Mouse (Mus musculus): ENCODE data around the gene Samd4. TPM values are rescaled to one million over a fixed set of nuclear protein-coding genes. Genes with fewer than 3 reads are reported as not detected.
A peak's percentile ranks its signal among the peaks of the same experiment; 100 is the strongest.

The Samd4 gene
- polyA plus RNA-seq, 1 experiment from 2014 or later: 17.9 TPM

DNA sequence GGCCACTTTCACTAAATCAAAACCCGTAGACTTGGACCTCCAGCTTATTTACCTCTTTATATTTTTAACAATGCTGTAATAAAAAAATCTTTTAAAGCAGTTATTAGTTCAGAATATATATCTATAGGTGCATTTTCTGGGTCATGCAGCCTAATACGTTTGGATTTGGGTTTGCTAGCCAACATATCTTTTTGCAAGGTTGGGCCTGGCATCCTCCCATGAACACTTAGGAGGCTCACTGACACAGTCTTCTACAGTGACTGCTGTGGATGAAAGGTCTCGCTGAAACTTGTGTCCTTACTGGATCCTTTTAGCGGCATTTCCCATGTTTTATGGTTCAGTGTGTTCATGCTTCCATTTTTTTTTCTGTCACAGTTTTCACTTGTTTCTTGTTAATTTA is 21.6 kb downstream of the Samd4 start:
- Histone ChIP-seq H3K4me3 (no peak overlapping the region), H3K4me1 (replicated peaks) (peaks cover 32% of the 10 kb centered on the region), H3K27me3 (replicated peaks) (no peaks in the 10 kb centered on the region), H3K27ac (ENCODE audit: poor library complexity, severe bottlenecking) (no peak overlapping the region), H3K9ac (no peak overlapping the region), H3K4me2 (no peak overlapping the region), H3K36me3 (no peaks in the 10 kb centered on the region), H3K9me3 (replicated peaks) (no peaks in the 10 kb centered on the region)
- WGBS: 87% methylated on average over 4 of the region's 4 CpGs
- no peak for ATAC-seq (ENCODE audit: insufficient number of reproducible peaks, low FRiP score)

DNA sequence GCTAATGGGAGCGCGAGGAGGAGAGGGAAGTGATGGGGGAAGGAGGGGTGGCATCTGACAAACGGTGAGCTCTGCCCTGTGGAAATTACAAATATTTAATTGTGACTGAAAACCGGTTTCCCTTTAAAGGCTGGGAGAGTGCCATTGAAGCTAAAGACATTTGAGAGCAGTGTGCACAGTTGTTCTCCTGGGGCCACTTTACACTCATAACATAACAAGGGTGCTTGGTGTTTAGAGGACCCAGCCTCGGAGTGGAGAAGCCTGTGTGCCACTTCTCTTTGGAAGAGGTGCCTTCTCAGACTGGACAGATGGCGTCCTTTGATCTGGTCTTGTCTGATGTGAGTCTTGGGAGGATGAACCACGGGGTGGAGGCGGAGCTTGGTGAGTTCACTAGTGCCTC is 26.2 kb downstream of the Samd4 start:
- peaks cover 11% of the 10 kb centered on the region; the same call in 1 of the 2 replicates for H3K36me3 ChIP-seq
- 80% methylated on average over 8 of the region's 8 CpGs for WGBS
- no peak overlapping the region for H3K27ac ChIP-seq (ENCODE audit: poor library complexity, severe bottlenecking)
- H3K27me3 ChIP-seq (replicated peaks): no peaks in the 10 kb centered on the region
- H3K4me3 ChIP-seq: no peak overlapping the region
- H3K4me1 ChIP-seq (replicated peaks): peaks cover 18% of the 10 kb centered on the region
- no peaks in the 10 kb centered on the region for H3K9me3 ChIP-seq (replicated peaks)
- no peak overlapping the region for H3K9ac ChIP-seq
- no peak for ATAC-seq (ENCODE audit: insufficient number of reproducible peaks, low FRiP score)
- H3K4me2 ChIP-seq: no peak overlapping the region

DNA sequence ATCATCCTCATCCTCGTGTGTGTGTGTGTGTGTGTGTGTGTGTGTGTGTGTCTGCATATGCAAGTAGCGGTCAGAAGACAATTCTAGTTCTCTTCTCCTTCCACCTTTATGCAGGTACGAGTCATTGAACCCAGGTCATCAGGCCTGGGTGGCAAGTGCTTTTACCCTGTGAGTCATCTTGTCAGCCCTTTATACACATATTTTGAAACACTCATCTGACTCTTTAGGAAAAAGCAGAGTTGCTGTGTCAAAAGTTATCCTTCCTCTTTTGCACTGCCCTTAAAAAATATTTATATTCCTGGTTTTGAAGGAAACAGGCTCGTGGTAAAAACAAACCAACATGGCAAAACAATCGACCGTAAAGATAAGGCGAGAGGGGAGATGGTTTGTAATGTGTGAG is 29.8 kb downstream of the Samd4 start:
- WGBS: 64% methylated on average over 7 of the region's 7 CpGs
- Histone ChIP-seq H3K4me3 (no peak overlapping the region), H3K9me3 (replicated peaks) (no peaks in the 10 kb centered on the region), H3K36me3 (peaks cover 11% of the 10 kb centered on the region; the same call in 1 of the 2 replicates), H3K9ac (no peak overlapping the region), H3K4me1 (replicated peaks) (peaks cover 31% of the 10 kb centered on the region), H3K27me3 (replicated peaks) (no peaks in the 10 kb centered on the region), H3K27ac (ENCODE audit: poor library complexity, severe bottlenecking) (no peak overlapping the region), H3K4me2 (no peak overlapping the region)
- no peak for ATAC-seq (ENCODE audit: insufficient number of reproducible peaks, low FRiP score)

DNA sequence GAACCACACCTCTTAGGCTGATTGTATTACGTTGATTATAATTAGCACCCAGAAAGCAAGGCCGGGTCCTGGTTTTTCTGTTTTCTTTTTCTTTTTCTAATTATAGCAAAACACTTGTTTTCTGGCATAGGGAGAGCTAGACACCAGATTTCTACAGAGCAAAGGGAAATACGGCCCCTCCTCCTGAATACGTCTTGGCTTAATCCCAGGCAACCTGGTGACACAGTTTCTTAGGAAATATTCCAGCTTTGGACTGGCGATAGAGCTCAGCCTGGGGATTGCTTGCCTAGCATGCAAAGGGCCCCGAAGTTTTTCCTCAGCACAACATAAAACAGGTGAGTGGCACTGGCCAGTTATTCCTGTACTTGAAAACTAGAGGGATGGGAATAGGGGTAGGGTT is 31.7 kb downstream of the Samd4 start:
- Histone ChIP-seq H3K36me3 (peaks cover 11% of the 10 kb centered on the region; the same call in 1 of the 2 replicates), H3K4me3 (no peak overlapping the region), H3K9me3 (replicated peaks) (no peaks in the 10 kb centered on the region), H3K4me1 (replicated peaks) (peaks cover 32% of the 10 kb centered on the region), H3K27me3 (replicated peaks) (no peaks in the 10 kb centered on the region), H3K27ac (ENCODE audit: poor library complexity, severe bottlenecking) (no peak overlapping the region), H3K9ac (no peak overlapping the region), H3K4me2 (no peak overlapping the region)
- no peak for ATAC-seq (ENCODE audit: insufficient number of reproducible peaks, low FRiP score)
- 68% methylated on average over 6 of the region's 6 CpGs for WGBS

DNA sequence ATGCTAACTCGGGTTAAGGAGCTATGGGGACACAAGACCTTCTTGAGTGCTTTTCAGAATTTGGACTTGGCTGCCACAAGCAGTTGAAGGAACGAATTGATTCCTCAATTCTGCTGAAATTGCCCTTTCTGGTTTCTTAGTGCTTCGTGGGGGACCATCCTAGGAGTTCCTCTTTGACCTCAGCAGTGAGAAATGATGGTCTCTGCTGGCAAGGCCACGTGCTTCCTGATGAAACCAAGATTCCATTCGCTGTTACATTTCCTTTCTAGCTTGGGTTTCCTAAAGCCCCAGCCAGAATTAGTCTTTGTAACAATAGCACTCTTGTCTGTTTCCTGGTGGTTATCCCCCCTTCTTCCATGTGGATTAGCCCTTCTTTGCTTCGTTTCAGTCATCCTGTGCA is 32.9 kb downstream of the Samd4 start:
- Histone ChIP-seq H3K9me3 (replicated peaks) (no peaks in the 10 kb centered on the region), H3K27me3 (replicated peaks) (no peaks in the 10 kb centered on the region), H3K36me3 (peaks cover 6% of the 10 kb centered on the region; the same call in 1 of the 2 replicates), H3K4me2 (no peak overlapping the region), H3K9ac (no peak overlapping the region), H3K4me3 (no peak overlapping the region), H3K27ac (ENCODE audit: poor library complexity, severe bottlenecking) (no peak overlapping the region), H3K4me1 (replicated peaks) (peaks cover 41% of the 10 kb centered on the region)
- no peak for ATAC-seq (ENCODE audit: insufficient number of reproducible peaks, low FRiP score)
- 57% methylated on average over 6 of the region's 6 CpGs for WGBS

DNA sequence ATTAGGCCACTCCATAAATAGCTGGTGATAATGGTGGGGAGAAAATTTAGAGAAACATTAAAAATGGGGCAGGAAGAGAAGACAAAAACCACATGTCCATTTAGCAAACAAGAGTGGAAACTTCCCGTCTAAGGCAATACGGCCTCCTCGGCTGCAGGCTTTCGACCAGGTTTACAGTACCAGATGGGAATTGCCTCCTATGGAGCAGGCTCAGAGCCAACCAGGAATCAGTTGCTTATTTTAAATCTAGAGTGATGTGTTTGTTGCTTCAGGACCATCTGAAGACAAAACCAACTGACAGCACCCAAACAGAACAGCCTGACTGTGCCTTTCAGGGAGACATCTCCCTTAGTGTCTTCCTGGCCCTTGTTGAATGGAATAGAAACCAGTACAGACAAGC is 33.9 kb downstream of the Samd4 start:
- Histone ChIP-seq H3K9ac (no peak overlapping the region), H3K27ac (ENCODE audit: poor library complexity, severe bottlenecking) (no peak overlapping the region), H3K36me3 (no peaks in the 10 kb centered on the region), H3K4me2 (no peak overlapping the region), H3K4me1 (replicated peaks) (peaks cover 46% of the 10 kb centered on the region), H3K4me3 (no peak overlapping the region), H3K9me3 (replicated peaks) (no peaks in the 10 kb centered on the region), H3K27me3 (replicated peaks) (no peaks in the 10 kb centered on the region)
- 83% methylated on average over 4 of the region's 4 CpGs for WGBS
- no peak for ATAC-seq (ENCODE audit: insufficient number of reproducible peaks, low FRiP score)

DNA sequence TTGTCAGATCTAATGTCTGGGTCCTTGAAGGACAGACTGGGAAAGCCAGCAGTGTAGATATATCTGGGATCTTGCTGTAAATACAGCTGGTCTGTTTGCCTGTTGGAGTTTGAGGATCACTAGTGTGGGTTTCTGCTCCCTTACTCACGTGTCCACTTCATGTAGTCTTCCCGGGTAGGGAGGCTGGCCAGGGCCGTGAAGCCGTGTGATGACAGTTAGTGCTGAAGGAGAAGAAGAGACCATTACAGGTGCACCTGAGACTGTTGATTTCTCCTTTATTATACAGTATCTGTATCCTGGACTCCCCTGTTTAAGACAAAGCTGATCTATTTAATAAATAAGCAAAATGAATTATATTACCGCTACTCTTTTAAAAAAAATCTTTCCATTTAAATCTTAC is 34.5 kb downstream of the Samd4 start:
- Histone ChIP-seq H3K27me3 (replicated peaks) (no peaks in the 10 kb centered on the region), H3K4me1 (replicated peaks) (peaks cover 52% of the 10 kb centered on the region), H3K36me3 (no peaks in the 10 kb centered on the region), H3K4me3 (no peak overlapping the region), H3K9ac (no peak overlapping the region), H3K9me3 (replicated peaks) (no peaks in the 10 kb centered on the region), H3K4me2 (no peak overlapping the region), H3K27ac (ENCODE audit: poor library complexity, severe bottlenecking) (no peak overlapping the region)
- no peak for ATAC-seq (ENCODE audit: insufficient number of reproducible peaks, low FRiP score)
- 83% methylated on average over 5 of the region's 5 CpGs for WGBS

DNA sequence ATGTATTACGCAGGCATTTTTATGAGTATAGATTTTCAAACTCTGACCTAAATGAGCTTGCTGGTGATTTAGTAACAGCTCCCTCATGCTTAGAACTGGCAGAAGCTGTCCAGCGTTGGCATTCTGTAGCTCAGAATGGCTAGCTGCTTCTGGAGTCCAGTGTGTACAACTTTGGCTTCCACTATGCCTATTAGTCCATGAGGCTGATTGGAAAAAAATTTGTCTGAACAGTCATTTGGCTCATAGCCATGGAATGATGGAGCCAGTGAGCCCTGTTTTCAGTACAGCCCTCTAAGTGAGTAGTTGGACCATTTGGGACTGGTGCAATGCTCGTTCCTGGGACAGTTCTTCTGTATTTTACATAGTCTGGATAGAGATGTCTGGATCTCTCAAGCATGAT is 34.9 kb downstream of the Samd4 start:
- no peak for ATAC-seq (ENCODE audit: insufficient number of reproducible peaks, low FRiP score)
- no peaks in the 10 kb centered on the region for H3K27me3 ChIP-seq (replicated peaks)
- no peaks in the 10 kb centered on the region for H3K9me3 ChIP-seq (replicated peaks)
- H3K36me3 ChIP-seq: no peaks in the 10 kb centered on the region
- no peak overlapping the region for H3K27ac ChIP-seq (ENCODE audit: poor library complexity, severe bottlenecking)
- H3K4me2 ChIP-seq: no peak overlapping the region
- H3K9ac ChIP-seq: no peak overlapping the region
- no peak overlapping the region for H3K4me3 ChIP-seq
- 85% methylated on average over 3 of the region's 3 CpGs for WGBS
- peaks cover 56% of the 10 kb centered on the region for H3K4me1 ChIP-seq (replicated peaks)

DNA sequence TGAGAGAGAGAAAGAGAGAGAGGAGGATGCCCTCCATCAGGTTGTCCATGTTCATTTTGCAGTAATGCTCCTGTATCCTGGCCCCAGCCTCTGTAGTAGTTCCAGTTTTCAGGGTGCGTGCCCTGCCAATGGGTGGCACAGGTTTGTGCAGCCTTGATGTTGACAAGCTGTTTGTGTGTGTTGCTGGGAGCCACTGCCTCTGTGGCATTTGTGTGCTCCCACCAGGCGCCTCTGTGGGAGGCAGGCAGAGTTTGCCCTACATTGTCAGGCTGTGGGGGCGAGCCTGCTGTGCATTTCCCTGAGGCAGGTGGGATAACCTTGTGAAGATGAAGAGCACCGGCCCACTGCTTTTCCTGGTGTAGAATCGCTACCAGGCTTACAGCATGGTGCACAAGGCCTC is 37.8 kb downstream of the Samd4 start:
- 0 out of 2 replicates have a peak, but pooled peaks cover 7% of the 10 kb centered on the region for H3K36me3 ChIP-seq
- no peak overlapping the region for H3K4me3 ChIP-seq
- H3K27ac ChIP-seq (ENCODE audit: poor library complexity, severe bottlenecking): no peak overlapping the region
- peaks cover 65% of the 10 kb centered on the region for H3K4me1 ChIP-seq (replicated peaks)
- H3K4me2 ChIP-seq: no peak overlapping the region
- ATAC-seq (ENCODE audit: insufficient number of reproducible peaks, low FRiP score): no peak
- no peaks in the 10 kb centered on the region for H3K27me3 ChIP-seq (replicated peaks)
- 70% methylated on average over 5 of the region's 5 CpGs for WGBS
- H3K9ac ChIP-seq: peak overlapping the region; percentile 38; the same call in 1 of the 2 replicates
- no peaks in the 10 kb centered on the region for H3K9me3 ChIP-seq (replicated peaks)

DNA sequence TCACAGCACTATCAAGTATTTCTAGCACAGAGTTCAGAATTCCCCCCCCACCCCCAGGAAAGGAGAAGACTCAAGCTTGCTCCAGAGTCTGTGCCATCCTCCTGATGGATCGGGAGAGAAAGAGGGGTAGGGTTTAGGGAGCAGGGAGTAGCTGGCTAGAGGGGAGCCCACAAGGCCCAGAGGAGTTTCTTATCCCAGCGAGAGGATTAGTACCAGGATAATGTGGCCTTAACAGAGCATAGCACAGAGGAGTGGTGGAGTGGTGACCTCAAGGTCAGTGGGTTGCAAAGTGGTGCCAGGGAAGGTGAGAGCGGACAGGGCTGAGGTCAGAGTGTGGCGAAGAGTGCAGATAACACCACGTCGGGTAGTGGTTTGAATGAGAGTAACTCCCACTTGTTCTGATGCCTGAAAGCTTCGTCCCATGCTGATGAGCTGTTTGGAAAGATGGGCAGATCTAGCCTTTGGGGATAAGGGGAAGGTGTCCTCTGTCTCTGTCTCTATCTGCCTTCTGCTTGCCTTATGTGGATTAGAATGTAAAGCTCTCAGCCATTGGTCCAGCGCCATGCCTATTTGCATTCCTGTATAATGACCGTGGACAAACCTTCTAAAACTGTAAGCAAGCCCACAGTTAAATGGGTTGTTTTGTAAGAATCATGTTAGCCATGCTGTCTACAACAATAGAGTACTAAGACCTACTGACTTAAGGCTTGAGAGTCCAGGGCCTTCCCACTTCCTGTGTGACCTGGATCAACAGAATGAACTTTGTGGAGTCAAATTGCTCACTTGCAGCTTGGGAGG is 38.7 kb downstream of the Samd4 start:
- no peak overlapping the region for H3K4me3 ChIP-seq
- no peak overlapping the region for H3K27ac ChIP-seq (ENCODE audit: poor library complexity, severe bottlenecking)
- H3K4me2 ChIP-seq: no peak overlapping the region
- no peak overlapping the region for H3K9ac ChIP-seq
- H3K9me3 ChIP-seq (replicated peaks): no peaks in the 10 kb centered on the region
- peaks cover 56% of the 10 kb centered on the region for H3K4me1 ChIP-seq (replicated peaks)
- H3K27me3 ChIP-seq (replicated peaks): no peaks in the 10 kb centered on the region
- 45% methylated on average over 9 of the region's 9 CpGs for WGBS
- 0 out of 2 replicates have a peak, but pooled peaks cover 8% of the 10 kb centered on the region for H3K36me3 ChIP-seq
- 0 out of 2 replicates have a peak, but pooled peaks have one; percentile 18 for ATAC-seq (ENCODE audit: insufficient number of reproducible peaks, low FRiP score)

DNA sequence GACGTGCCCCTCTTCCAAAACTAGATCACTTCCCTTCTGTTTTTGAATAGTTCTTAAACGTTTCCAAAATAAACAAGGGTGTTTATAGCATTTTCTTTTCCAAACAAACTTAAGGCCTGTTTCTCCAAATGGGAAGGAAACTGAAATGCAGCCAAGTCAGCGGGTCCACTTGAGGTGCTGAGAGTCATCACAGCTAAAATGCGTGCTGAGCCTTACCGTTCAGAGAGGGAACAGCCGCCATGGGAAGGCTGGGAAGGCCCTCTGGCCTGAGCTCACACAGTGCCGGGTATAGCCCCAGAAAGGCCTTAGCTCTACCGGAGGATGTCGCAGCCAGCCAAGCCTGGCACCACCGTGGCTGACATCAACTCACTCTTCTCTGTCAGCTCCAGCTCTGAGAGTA is 41.3 kb downstream of the Samd4 start:
- 56% methylated on average over 10 of the region's 10 CpGs for WGBS
- Histone ChIP-seq H3K9me3 (replicated peaks) (no peaks in the 10 kb centered on the region), H3K27me3 (replicated peaks) (no peaks in the 10 kb centered on the region), H3K4me3 (no peak overlapping the region), H3K27ac (ENCODE audit: poor library complexity, severe bottlenecking) (no peak overlapping the region), H3K36me3 (0 out of 2 replicates have a peak, but pooled peaks cover 11% of the 10 kb centered on the region), H3K4me1 (replicated peaks) (peaks cover 54% of the 10 kb centered on the region), H3K4me2 (no peak overlapping the region), H3K9ac (no peak overlapping the region)
- no peak for ATAC-seq (ENCODE audit: insufficient number of reproducible peaks, low FRiP score)

DNA sequence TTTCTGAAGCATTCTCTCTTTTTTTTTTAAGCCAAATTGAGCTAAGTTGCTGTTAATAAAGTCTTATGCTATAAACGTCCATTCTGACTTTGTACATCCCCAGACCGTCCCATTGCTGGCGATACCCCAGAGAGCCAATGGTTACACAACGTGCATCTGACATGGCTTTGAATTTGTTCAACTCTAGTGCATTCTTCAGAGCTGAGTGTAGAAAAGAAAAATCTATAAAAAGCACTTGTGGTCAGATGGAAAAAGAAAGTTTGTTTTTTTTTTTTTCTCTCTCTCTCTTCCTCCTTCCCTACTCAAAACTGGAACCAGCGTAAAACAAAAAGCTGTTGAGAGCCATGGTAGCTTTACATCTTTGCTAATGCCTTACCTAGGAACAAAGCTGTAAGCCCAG is 41.8 kb downstream of the Samd4 start:
- H3K4me1 ChIP-seq (replicated peaks): peaks cover 54% of the 10 kb centered on the region
- no peaks in the 10 kb centered on the region for H3K9me3 ChIP-seq (replicated peaks)
- no peaks in the 10 kb centered on the region for H3K27me3 ChIP-seq (replicated peaks)
- WGBS: 84% methylated on average over 5 of the region's 5 CpGs
- no peak overlapping the region for H3K9ac ChIP-seq
- 0 out of 2 replicates have a peak, but pooled peaks cover 11% of the 10 kb centered on the region for H3K36me3 ChIP-seq
- no peak for ATAC-seq (ENCODE audit: insufficient number of reproducible peaks, low FRiP score)
- no peak overlapping the region for H3K4me2 ChIP-seq
- no peak overlapping the region for H3K27ac ChIP-seq (ENCODE audit: poor library complexity, severe bottlenecking)
- H3K4me3 ChIP-seq: no peak overlapping the region

All from heart, embryonic 12.5 days (tissue).